Mouse (Mus musculus): Measurements from ENCODE around the gene Antxr1. TPM values are rescaled to one million over a fixed set of nuclear protein-coding genes. Genes with fewer than 3 reads are reported as not detected.

Gene Antxr1
- polyA plus RNA-seq, 1 experiment from 2014 or later = 5.2 TPM

DNA sequence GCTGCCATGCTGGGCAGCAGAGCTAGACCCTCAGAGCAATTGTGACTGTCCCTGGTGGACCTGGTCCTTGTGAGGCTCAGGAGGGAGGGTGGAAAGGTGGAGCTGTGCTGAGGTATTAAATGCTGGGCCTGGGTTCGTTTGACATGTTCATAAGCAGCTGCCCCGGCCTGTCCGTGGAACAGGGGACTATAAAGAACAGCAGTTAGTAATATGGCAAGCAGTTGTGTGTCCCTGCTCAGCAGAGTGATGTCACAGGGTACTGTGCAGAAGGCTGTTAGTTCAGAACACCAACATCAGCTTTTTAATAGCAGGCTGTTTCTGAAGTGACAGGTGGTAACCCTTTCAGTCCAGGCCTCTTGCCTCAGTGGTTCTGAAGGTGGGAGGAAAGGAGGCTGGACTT lies 244.7 kb downstream of the Antxr1 start:
- Histone ChIP-seq H3K4me3 (ENCODE audit: low read length) (no peak overlapping the region), H3K9me3 (ENCODE audit: low read length) (no peaks in the 10 kb centered on the region), H3K4me2 (replicated peaks; ENCODE audit: low read depth, low read length) (no peak overlapping the region), H3K9ac (replicated peaks; ENCODE audit: low read length) (no peak overlapping the region), H3K27ac (ENCODE audit: low read length) (no peak overlapping the region), H3K36me3 (ENCODE audit: insufficient read depth, low read length) (peaks cover 26% of the 10 kb centered on the region), H3K27me3 (ENCODE audit: insufficient read depth, low read length) (no peaks in the 10 kb centered on the region), H3K4me1 (ENCODE audit: insufficient read depth, low read length) (no peaks in the 10 kb centered on the region)
- no peak for ATAC-seq (ENCODE audit: low FRiP score, low TSS enrichment)
- WGBS = 67% methylated on average over 3 of the region's 3 CpGs

DNA sequence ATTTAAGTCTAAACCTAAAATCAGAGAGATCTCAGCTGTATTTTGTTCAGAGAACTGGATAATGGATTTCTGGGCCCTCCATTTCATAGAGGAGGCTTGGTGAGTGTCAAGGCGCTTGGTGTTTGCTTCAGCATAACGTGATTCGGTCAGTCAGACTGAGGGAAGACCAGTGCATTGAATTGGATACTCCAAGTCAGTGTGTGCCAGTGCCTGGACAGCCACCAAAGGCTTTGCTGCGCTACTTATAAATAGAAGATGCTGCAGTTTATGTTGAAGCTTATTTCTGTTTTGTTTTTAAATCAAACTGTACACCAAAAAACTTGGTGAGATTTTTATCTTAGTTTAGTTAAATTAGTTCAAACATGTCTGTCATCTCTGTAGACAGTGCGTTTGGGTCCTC lies 247.3 kb downstream of the Antxr1 start:
- ATAC-seq (ENCODE audit: low FRiP score, low TSS enrichment) = no peak
- peaks cover 44% of the 10 kb centered on the region for H3K36me3 ChIP-seq (ENCODE audit: insufficient read depth, low read length)
- WGBS = 93% methylated on average over 5 of the region's 5 CpGs

DNA sequence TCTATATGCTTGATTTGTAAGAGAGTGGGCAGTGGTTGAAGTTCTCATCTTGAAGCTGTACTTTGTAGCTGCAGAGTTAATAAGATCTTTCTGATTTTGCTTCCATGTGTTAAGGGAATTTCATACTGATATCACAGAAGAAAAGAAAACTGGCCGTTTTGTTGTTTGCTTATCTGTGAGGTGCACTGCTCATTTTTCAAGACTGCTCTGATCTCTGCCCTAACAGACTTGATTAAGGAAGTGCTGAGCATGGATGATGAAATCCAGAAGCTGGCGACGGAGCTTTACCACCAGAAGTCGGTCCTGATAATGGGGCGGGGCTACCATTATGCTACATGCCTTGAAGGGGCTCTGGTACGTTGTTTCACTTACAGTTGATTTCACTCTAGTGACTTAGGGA lies 250.6 kb downstream of the Antxr1 start:
- Histone ChIP-seq H3K4me1 (ENCODE audit: insufficient read depth, low read length) (no peaks in the 10 kb centered on the region), H3K9ac (replicated peaks; ENCODE audit: low read length) (no peak overlapping the region), H3K27me3 (ENCODE audit: insufficient read depth, low read length) (no peaks in the 10 kb centered on the region), H3K9me3 (ENCODE audit: low read length) (no peaks in the 10 kb centered on the region), H3K36me3 (ENCODE audit: insufficient read depth, low read length) (peaks cover 64% of the 10 kb centered on the region), H3K4me3 (ENCODE audit: low read length) (no peak overlapping the region), H3K27ac (ENCODE audit: low read length) (no peak overlapping the region), H3K4me2 (replicated peaks; ENCODE audit: low read depth, low read length) (no peak overlapping the region)
- 90% methylated on average over 6 of the region's 6 CpGs for WGBS
- ATAC-seq (ENCODE audit: low FRiP score, low TSS enrichment) = no peak

More for the DNA sequence above, 247.3 kb downstream of the Antxr1 start:
- Histone ChIP-seq H3K9ac (replicated peaks; ENCODE audit: low read length) (no peak overlapping the region), H3K27ac (ENCODE audit: low read length) (no peak overlapping the region), H3K9me3 (ENCODE audit: low read length) (no peaks in the 10 kb centered on the region), H3K4me1 (ENCODE audit: insufficient read depth, low read length) (no peaks in the 10 kb centered on the region), H3K4me2 (replicated peaks; ENCODE audit: low read depth, low read length) (no peak overlapping the region), H3K27me3 (ENCODE audit: insufficient read depth, low read length) (no peaks in the 10 kb centered on the region), H3K4me3 (ENCODE audit: low read length) (no peak overlapping the region)

Other genes with a start within 250 kb of the Antxr1 start
- 0.26 and 0.39 TPM in 2 replicates for gene D6Ertd527e, start 231.1 kb downstream of the Antxr1 start, polyA plus RNA-seq (2015; fragmentation: Nextera tagmentation; extraction: Ambion mirVana)
- not detected in 2 replicates for gene Gkn1, start 15.1 kb upstream of the Antxr1 start, polyA plus RNA-seq (2015; fragmentation: Nextera tagmentation; extraction: Ambion mirVana)
- not detected in 2 replicates for gene Gkn2, start 37.5 kb upstream of the Antxr1 start, polyA plus RNA-seq (2015; fragmentation: Nextera tagmentation; extraction: Ambion mirVana)
- 0.35 and 0.56 TPM in 2 replicates for gene Gkn3, start 53.1 kb upstream of the Antxr1 start, polyA plus RNA-seq (2015; fragmentation: Nextera tagmentation; extraction: Ambion mirVana)
- gene Bmp10, start 93.2 kb upstream of the Antxr1 start, polyA plus RNA-seq (2015; fragmentation: Nextera tagmentation; extraction: Ambion mirVana) = not detected in 2 replicates
- 5.4 and 6.3 TPM in 2 replicates for gene Arhgap25, start 197.4 kb upstream of the Antxr1 start, polyA plus RNA-seq (2015; fragmentation: Nextera tagmentation; extraction: Ambion mirVana)